Mouse (Mus musculus) bone marrow macrophage, adult 2 months (primary cell): ENCODE results near the gene Slmap.

Experiments
- CTCF ChIP-seq: IDR thresholded peaks from 2 replicates; pipeline ENCODE4 v1.5.1; 2012; ENCODE audit warnings: low read depth, mild to moderate bottlenecking, low read length, moderate library complexity
- POLR2A ChIP-seq: IDR thresholded peaks from 2 replicates; pipeline ENCODE4 v1.6.1; 2012; ENCODE audit warnings: mild to moderate bottlenecking, low read depth, low read length, borderline replicate concordance

DNA sequence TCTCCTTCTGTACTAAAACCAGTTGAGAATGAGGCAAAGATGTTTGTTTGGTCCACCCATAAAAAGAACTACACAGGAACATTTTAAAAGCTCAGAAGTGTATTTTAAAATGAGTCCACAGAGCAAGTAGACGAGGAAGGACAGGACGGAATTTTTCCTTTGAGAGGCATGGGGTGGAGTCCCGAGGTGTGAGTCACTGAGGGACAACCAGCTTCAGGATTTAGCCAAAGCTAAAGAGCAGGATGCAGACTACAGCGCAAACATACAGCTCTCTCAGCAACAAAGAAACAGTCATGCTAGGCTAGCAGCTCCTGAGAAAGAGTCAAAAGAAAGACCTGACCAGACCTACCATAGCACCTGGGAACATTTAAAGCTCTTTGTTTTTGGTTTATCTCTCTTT lies 27.4 kb downstream of the Slmap start:
- TF ChIP-seq CTCF (no peak), POLR2A (no peak)
